In genomic region chr4:152900049-152900448, GRCm38 (mm10) we compare ENCODE assay signal across 29 mouse cellular contexts.
A peak's percentile ranks its signal among the peaks of the same experiment; 100 is the strongest.
DNase-seq lines count a peak whose midpoint lies in the region; ATAC-seq and TF ChIP-seq lines count a peak whose summit lies in the region.
"Had no signal": no experiment of that assay in that cellular context is flagged by ENCODE, and none has a peak within 500 bp of the region (broad histone marks: within the 10 kb centered on the region; RNA-seq: fewer than 3 reads in every experiment).

No protein-coding gene starts in this region.

- no peak for ATAC-seq in forebrain, embryonic 16.5 days
- ATAC-seq in forebrain, embryonic 13.5 days = no peak
- ATAC-seq in midbrain, embryonic 11.5 days (ENCODE audit: low FRiP score) = no peak
- ATAC-seq in midbrain, postnatal 0 days (ENCODE audit: low FRiP score) = no peak
- ATAC-seq: inflammation-experienced regulatory T-cells, adult 6 months; liver, embryonic 12.5 days; liver, postnatal 0 days; midbrain, embryonic 13.5 days; Patski had no signal

- H3K9me3 ChIP-seq in forebrain, embryonic 16.5 days (ENCODE audit: control insufficient read depth, low read length) = no peaks in the 10 kb centered on the region
- H3K9me3 ChIP-seq in forebrain, embryonic 13.5 days (replicated peaks) = no peaks in the 10 kb centered on the region
- no peaks in the 10 kb centered on the region for H3K9me3 ChIP-seq in midbrain, embryonic 11.5 days (ENCODE audit: control insufficient read depth, low read length)
- no peaks in the 10 kb centered on the region for H3K9me3 ChIP-seq in midbrain, postnatal 0 days (ENCODE audit: low read length)
- H3K9me3 ChIP-seq: hindbrain, embryonic 10.5 days; hindbrain, embryonic 15.5 days; limb, embryonic 13.5 days; liver, embryonic 12.5 days; midbrain, embryonic 13.5 days; stomach, embryonic 15.5 days had no signal

- TF ChIP-seq CTCF in midbrain, postnatal 0 days (IDR thresholded peaks at IDR 0.05) = no peak

- H3K4me2 ChIP-seq in forebrain, embryonic 16.5 days (ENCODE audit: low read length) = no peak overlapping the region
- H3K4me2 ChIP-seq in forebrain, embryonic 13.5 days = no peak overlapping the region
- H3K4me2 ChIP-seq in midbrain, embryonic 11.5 days = no peak overlapping the region
- no peak overlapping the region for H3K4me2 ChIP-seq in midbrain, postnatal 0 days (ENCODE audit: low read depth, low read length, poor library complexity, severe bottlenecking)
- H3K4me2 ChIP-seq: hindbrain, embryonic 15.5 days; limb, embryonic 13.5 days; liver, embryonic 12.5 days; midbrain, embryonic 13.5 days; stomach, embryonic 15.5 days had no signal

- 35% methylated on average over 4 of the region's 4 CpGs for WGBS in forebrain, embryonic 16.5 days
- 39% methylated on average over 4 of the region's 4 CpGs for WGBS in forebrain, embryonic 13.5 days
- 45% methylated on average over 4 of the region's 4 CpGs for WGBS in midbrain, embryonic 11.5 days
- WGBS in midbrain, postnatal 0 days = 42% methylated on average over 4 of the region's 4 CpGs

- no peaks in the 10 kb centered on the region for H3K27me3 ChIP-seq in forebrain, embryonic 16.5 days (replicated peaks; ENCODE audit: control insufficient read depth, insufficient read depth, low read length)
- H3K27me3 ChIP-seq in forebrain, embryonic 13.5 days = no peaks in the 10 kb centered on the region
- no peaks in the 10 kb centered on the region for H3K27me3 ChIP-seq in midbrain, embryonic 11.5 days (ENCODE audit: control insufficient read depth, insufficient read depth, low read length)
- no peaks in the 10 kb centered on the region for H3K27me3 ChIP-seq in midbrain, postnatal 0 days (ENCODE audit: insufficient read depth, low read length)
- H3K27me3 ChIP-seq: hindbrain, embryonic 15.5 days; liver, embryonic 12.5 days; megakaryocyte, embryonic 14.5 days; Patski had no signal

- peak; percentile 13 for DNase-seq in layer of hippocampus, adult 9-10 months (ENCODE audit: low spot score)
- DNase-seq in layer of hippocampus, postnatal 36 days = no peak
- peak; percentile 70 for DNase-seq in midbrain, embryonic 11.5 days (ENCODE audit: low spot score, missing footprints)
- DNase-seq in midbrain, postnatal 0 days (ENCODE audit: low spot score) = no peak
- DNase-seq in telencephalon, adult 2 months (ENCODE audit: low read depth, low spot score) = peak; percentile 70
- DNase-seq in lung, postnatal 25 days (ENCODE audit: low spot score) = no peak
- DNase-seq: adrenal gland, postnatal 10 days; cerebellum, adult 11-12 months; cerebellum, postnatal 10 days; gastrocnemius, postnatal 10 days; heart, postnatal 14 days; kidney, adult 11 months; kidney, postnatal 14 days; liver, postnatal 0 days; lung, postnatal 4 days; right cerebral cortex, postnatal 14 days; thymus, postnatal 25 days had no signal

- H3K27ac ChIP-seq in forebrain, embryonic 16.5 days (ENCODE audit: low read length) = peak overlapping the region; percentile 20; the same call in 1 of the 2 replicates
- H3K27ac ChIP-seq in forebrain, embryonic 13.5 days = no peak overlapping the region
- no peak overlapping the region for H3K27ac ChIP-seq in midbrain, embryonic 11.5 days (ENCODE audit: low read depth, low read length)
- no peak overlapping the region for H3K27ac ChIP-seq in midbrain, postnatal 0 days (ENCODE audit: low read depth, low read length)
- H3K27ac ChIP-seq: hindbrain, embryonic 10.5 days; hindbrain, embryonic 15.5 days; limb, embryonic 13.5 days; liver, embryonic 12.5 days; midbrain, embryonic 13.5 days; stomach, embryonic 15.5 days had no signal

- no peak overlapping the region for H3K9ac ChIP-seq in forebrain, embryonic 16.5 days (replicated peaks; ENCODE audit: low read depth, low read length)
- no peak overlapping the region for H3K9ac ChIP-seq in forebrain, embryonic 13.5 days
- H3K9ac ChIP-seq in midbrain, embryonic 11.5 days (ENCODE audit: low read length) = no peak overlapping the region
- H3K9ac ChIP-seq in midbrain, postnatal 0 days (replicated peaks; ENCODE audit: low read length, poor library complexity, severe bottlenecking) = no peak overlapping the region
- H3K9ac ChIP-seq: hindbrain, embryonic 15.5 days; limb, embryonic 13.5 days; liver, embryonic 12.5 days; liver, postnatal 0 days; midbrain, embryonic 13.5 days; stomach, embryonic 15.5 days had no signal

- H3K4me1 ChIP-seq in forebrain, embryonic 16.5 days (replicated peaks; ENCODE audit: control insufficient read depth, insufficient read depth, low read length) = peaks cover 3% of the 10 kb centered on the region; the same call in 1 of the 2 replicates
- peaks cover 12% of the 10 kb centered on the region for H3K4me1 ChIP-seq in forebrain, embryonic 13.5 days
- no peaks in the 10 kb centered on the region for H3K4me1 ChIP-seq in midbrain, embryonic 11.5 days (ENCODE audit: control insufficient read depth, insufficient read depth, low read length)
- peaks cover 3% of the 10 kb centered on the region; the same call in 1 of the 2 replicates for H3K4me1 ChIP-seq in midbrain, postnatal 0 days (ENCODE audit: insufficient read depth, low read length)
- H3K4me1 ChIP-seq: limb, embryonic 13.5 days; liver, embryonic 12.5 days; megakaryocyte, embryonic 14.5 days; stomach, embryonic 15.5 days had no signal

- no peak overlapping the region for H3K4me3 ChIP-seq in forebrain, embryonic 16.5 days (replicated peaks; ENCODE audit: low read length)
- H3K4me3 ChIP-seq in forebrain, embryonic 13.5 days = no peak overlapping the region
- H3K4me3 ChIP-seq in midbrain, embryonic 11.5 days (ENCODE audit: low read depth, low read length) = no peak overlapping the region
- no peak overlapping the region for H3K4me3 ChIP-seq in midbrain, postnatal 0 days (ENCODE audit: low read depth, low read length)
- H3K4me3 ChIP-seq: erythroblast, embryonic 14.5 days; hindbrain, embryonic 10.5 days; hindbrain, embryonic 15.5 days; limb, embryonic 13.5 days; liver, embryonic 12.5 days; megakaryocyte, embryonic 14.5 days; midbrain, embryonic 13.5 days; stomach, embryonic 15.5 days had no signal

- H3K36me3 ChIP-seq in forebrain, embryonic 16.5 days (ENCODE audit: control insufficient read depth, insufficient read depth) = no peaks in the 10 kb centered on the region
- H3K36me3 ChIP-seq in forebrain, embryonic 13.5 days (ENCODE audit: poor library complexity, severe bottlenecking) = no peaks in the 10 kb centered on the region
- no peaks in the 10 kb centered on the region for H3K36me3 ChIP-seq in midbrain, embryonic 11.5 days (ENCODE audit: control insufficient read depth, insufficient read depth, low read length)
- no peaks in the 10 kb centered on the region for H3K36me3 ChIP-seq in midbrain, postnatal 0 days (ENCODE audit: insufficient read depth, low read length)
- H3K36me3 ChIP-seq: hindbrain, embryonic 10.5 days; hindbrain, embryonic 15.5 days; limb, embryonic 13.5 days; liver, embryonic 12.5 days; midbrain, embryonic 13.5 days; stomach, embryonic 15.5 days had no signal

Comparison
In these comparisons a context has a peak if more than half of its experiments do, and no peak if none do; other contexts are left out.
1. DNase-seq: peak in layer of hippocampus, adult 9-10 months (single experiment), midbrain, embryonic 11.5 days (single experiment) and telencephalon, adult 2 months (single experiment); none in layer of hippocampus, postnatal 36 days (0 of 2), midbrain, postnatal 0 days (single experiment) and lung, postnatal 25 days (single experiment).